Mouse (Mus musculus): ENCODE results near the gene Gm39566.

- TF ChIP-seq POLR2A (IDR thresholded peaks at IDR 0.05; ENCODE audit: low read depth, low read length) (peak; percentile 40; the same call in 1 of the 2 replicates), CTCF (IDR thresholded peaks at IDR 0.05; ENCODE audit: extremely low read depth, insufficient read length, insufficient replicate concordance, low read depth, low read length) (no peak)
Measured at GRCm38 (mm10) chr11:69766872-69767624, 48.0 kb downstream of the Gm39566 start.
